Mouse (Mus musculus): ENCODE results near the gene Nodal.

DNA sequence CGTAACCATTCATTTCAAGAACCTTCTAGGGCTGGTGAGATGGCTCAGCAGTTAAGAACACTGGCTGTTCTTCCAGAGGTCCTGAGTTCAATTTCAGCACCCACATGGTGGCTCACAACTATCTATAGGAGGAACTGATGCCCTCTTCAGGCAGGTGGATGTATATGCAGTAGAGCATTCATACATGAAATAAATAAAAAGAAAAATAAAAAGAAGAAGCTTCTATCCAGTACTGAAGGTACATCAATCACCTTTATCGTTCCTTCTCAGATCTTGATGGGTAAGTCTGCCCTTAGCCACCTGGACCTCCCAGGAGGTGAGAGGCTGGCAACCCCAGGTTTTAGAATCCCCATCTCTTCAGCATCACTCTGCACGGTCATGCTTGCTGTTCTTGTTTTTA is 2.5 kb upstream of the Nodal start:
- no peak for TF ChIP-seq POLR2A (IDR thresholded peaks at IDR 0.05; ENCODE audit: borderline replicate concordance, control insufficient read depth, low read depth, low read length)
- no peak for TF ChIP-seq CTCF (IDR thresholded peaks at IDR 0.05; ENCODE audit: control insufficient read depth, insufficient read depth, low read length)
